ENCODE assay signal across 15 mouse cellular contexts in the genomic region with DNA sequence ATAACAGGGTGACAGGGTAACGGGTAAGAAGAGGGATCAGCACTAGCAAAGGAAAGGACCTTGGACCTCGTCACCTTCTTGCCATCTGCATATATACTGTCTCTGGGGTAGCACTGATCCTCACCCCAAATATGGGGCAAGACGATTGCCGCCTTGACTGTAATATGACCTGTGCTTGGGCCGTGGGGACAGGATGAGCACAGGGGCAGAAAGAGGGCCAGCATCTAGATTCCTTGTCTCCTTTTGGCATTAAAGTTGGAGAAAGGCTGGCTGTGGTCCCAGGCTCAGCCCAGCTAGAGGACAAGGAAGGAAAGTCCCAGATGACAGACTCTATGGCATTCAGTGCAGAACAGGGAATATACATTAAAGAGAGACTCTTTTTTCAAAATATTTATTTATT.
"Had no signal": no experiment of that assay in that cellular context is flagged by ENCODE, and none has a peak within 500 bp of the region (broad histone marks: within the 10 kb centered on the region; RNA-seq: fewer than 3 reads in every experiment).

No protein-coding gene starts in this region.

- ATAC-seq: lung, postnatal 0 days had no signal

- H3K4me3 ChIP-seq: limb, embryonic 13.5 days; liver, embryonic 15.5 days; midbrain, embryonic 10.5 days; myocyte; neural tube, embryonic 15.5 days had no signal

- H3K4me1 ChIP-seq: limb, embryonic 13.5 days; liver, embryonic 15.5 days; neural tube, embryonic 15.5 days had no signal

- H3K9me3 ChIP-seq: limb, embryonic 13.5 days; liver, embryonic 15.5 days; neural tube, embryonic 15.5 days had no signal

- H3K27ac ChIP-seq: limb, embryonic 13.5 days; liver, embryonic 15.5 days; midbrain, embryonic 10.5 days; neural tube, embryonic 15.5 days; stomach, postnatal 0 days had no signal

- DNase-seq: kidney, postnatal 10 days; kidney, postnatal 4 days; left cerebral cortex, postnatal 4 days; lung, adult 2 months; lung, postnatal 36 days; midbrain, embryonic 14.5 days; thymus, postnatal 4 days had no signal

- H3K4me2 ChIP-seq: limb, embryonic 13.5 days; liver, embryonic 11.5 days; liver, embryonic 15.5 days; neural tube, embryonic 15.5 days had no signal

- H3K27me3 ChIP-seq: limb, embryonic 13.5 days; liver, embryonic 15.5 days; neural tube, embryonic 15.5 days had no signal

- H3K9ac ChIP-seq: limb, embryonic 13.5 days; liver, embryonic 15.5 days; neural tube, embryonic 15.5 days had no signal

- H3K36me3 ChIP-seq: limb, embryonic 13.5 days; liver, embryonic 15.5 days; midbrain, embryonic 10.5 days; neural tube, embryonic 15.5 days had no signal
